1 mouse cellular context compared by ENCODE assay signal in the genomic region with DNA sequence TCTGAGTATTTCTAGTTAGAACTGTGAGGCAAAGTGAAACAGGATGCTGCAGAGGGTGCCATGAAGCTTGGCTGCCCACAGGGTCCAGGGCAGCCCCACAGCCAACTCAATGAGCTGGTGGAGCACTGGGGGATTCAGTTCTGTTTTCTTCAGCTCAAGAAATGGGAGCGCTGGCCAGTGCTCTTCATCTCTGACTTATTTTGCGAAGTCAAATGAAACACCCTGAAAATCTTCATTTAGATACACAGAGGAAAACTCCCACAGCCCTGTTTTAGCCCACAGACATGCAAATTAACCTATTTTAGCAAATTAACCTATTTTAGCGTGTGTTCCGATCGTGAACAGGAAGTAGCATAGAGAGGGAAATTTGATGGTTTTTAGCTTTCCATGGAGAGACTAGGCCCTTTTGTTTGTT.
A peak's percentile ranks its signal among the peaks of the same experiment; 100 is the strongest.
TF ChIP-seq lines count a peak whose summit lies in the region.

No protein-coding gene starts in this region.

TF ChIP-seq in CH12.LX, 34 proteins besides CTCF, POLR2A, EP300 and RAD21 (continued from another document):
- TF ChIP-seq SMC3 (IDR thresholded peaks at IDR 0.05; ENCODE audit: low read depth, low read length) (peak; percentile 16; the same call in 1 of the 2 replicates), ELF1 (IDR thresholded peaks at IDR 0.05; ENCODE audit: low read depth, low read length) (peak; percentile 79)
